Mouse (Mus musculus): ENCODE results near the gene Tcirg1.

DNA sequence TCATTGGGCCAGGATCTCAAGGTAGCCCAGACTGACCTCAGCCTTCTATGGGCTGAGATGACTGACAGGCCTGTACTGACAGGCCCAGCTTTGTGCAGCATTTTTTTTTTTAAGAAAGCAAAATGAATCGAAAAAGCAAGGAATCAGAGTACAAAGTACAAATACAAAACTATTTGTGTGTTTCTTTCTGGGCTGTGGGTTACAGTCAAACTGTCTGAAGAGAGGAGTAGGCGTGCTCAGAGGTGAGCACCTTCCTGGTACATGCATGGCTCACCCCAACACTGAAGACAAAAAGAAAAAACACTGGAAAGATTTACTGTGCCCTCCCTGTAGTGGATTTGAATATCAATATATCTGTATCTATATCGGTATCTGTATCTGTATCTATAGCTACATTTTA, 40.9 kb upstream of the Tcirg1 start:
- TF ChIP-seq CTCF (conservative IDR thresholded peaks at IDR 0.05; ENCODE audit: insufficient read depth, insufficient read length, low read depth, low read length) = no peak
- no peak for TF ChIP-seq POLR2A (IDR thresholded peaks at IDR 0.05; ENCODE audit: low read depth, low read length)
